Mouse (Mus musculus) activated CD4-positive, CD25-positive, alpha-beta regulatory T cell, adult 4 months (primary cell): ENCODE data around the gene Nr4a1. TPM values are rescaled to one million over a fixed set of nuclear protein-coding genes. Genes with fewer than 3 reads are reported as not detected.

Experiments used
- ATAC-seq: one replicate; pipeline ENCODE4 v1.8.0; 2017
- polyA plus RNA-seq, 2 experiments: library from polyadenylated mRNA; unstranded; fragments of 100-300 nt; shearing (Covaris generic); gene quantifications; one replicate each; pipeline ENCODE4 v1.2.1; 2017

The Nr4a1 gene
- polyA plus RNA-seq, 2 experiments from 2014 or later, result 37.5 to 92.8 TPM

GRCm38 (mm10) chr15:101258420-101258819 lies 4.4 kb downstream of the Nr4a1 start:
- ATAC-seq, result peak; percentile 73

DNA sequence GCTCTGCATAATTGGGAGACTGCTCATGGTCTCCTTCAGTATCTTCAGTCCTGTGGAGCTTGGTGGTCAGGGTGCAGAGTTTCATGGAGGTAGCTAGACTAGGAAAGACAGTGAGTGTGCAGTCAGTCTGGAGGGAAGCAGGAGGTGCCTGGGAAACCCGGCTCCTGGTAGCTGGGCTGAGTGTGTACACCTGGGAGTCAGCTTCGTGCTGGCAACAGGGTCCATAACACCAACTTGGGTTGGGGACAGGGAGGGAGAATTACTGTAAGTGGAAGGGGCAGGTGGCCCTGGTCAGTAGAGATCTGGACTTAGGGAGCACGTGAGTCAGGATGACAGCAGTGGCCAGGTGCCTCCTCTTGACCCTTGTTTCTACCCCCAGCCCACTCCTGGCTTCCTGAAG lies 5.9 kb downstream of the Nr4a1 start:
- ATAC-seq, result no peak

DNA sequence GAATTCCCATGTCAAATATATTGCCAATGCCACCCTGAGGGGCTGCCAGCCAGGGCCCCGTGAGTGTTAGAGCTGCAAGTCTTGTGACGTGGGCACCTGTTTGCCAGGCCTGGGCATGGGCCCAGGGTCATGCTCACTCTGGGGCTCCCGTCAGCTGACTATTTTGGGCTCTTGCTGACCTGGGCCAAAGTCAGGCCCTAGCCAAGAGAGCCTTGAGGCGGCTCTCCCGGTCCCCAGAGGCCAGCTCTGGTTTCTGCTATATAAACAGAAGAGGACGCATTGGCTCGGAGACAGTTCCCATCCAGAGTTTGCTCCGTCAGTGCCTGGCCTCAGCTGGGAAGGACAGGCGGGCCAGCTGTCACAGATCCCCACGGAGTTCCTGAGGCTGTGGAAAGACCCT lies 6.3 kb downstream of the Nr4a1 start:
- no peak for ATAC-seq

DNA sequence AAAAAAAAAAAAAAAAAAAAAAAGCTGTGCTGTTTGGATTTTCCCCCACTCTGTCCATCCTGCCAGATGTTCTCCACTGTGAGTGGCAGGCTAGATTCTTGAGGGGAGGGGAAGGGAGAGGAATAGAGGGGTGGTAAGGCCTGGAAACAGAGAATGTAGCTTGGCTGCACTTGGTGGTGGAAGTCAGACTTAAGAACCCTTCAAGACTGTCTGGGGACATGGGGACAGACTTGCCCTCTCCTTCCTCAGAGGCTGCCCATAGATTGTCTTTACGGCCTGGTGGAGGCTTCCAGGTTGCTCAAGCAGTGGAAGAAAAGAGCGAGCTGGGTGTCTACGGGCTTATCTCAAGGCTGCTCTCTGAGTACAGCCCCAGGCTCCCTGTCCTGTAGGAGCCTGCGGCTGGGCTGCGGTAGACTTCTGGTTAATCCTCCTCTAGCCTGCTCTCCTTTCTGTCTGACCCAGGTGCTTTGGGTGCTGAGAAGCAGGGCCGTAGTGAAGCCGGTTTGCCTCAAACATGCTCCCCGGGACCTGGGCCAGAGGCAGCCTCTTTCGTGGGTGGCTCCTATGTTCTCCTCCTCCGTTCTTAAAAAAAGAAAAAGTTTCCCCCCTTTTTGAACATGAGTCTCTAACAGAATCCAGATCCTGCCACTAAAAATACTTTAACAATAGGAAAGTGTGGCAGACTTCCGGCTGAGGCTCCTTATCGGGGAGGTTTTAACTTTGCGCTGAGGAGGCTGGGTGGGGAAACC lies 7.0 kb downstream of the Nr4a1 start:
- ATAC-seq, result no peak

GRCm38 (mm10) chr15:101262502-101262901 lies 8.4 kb downstream of the Nr4a1 start:
- no peak for ATAC-seq

DNA sequence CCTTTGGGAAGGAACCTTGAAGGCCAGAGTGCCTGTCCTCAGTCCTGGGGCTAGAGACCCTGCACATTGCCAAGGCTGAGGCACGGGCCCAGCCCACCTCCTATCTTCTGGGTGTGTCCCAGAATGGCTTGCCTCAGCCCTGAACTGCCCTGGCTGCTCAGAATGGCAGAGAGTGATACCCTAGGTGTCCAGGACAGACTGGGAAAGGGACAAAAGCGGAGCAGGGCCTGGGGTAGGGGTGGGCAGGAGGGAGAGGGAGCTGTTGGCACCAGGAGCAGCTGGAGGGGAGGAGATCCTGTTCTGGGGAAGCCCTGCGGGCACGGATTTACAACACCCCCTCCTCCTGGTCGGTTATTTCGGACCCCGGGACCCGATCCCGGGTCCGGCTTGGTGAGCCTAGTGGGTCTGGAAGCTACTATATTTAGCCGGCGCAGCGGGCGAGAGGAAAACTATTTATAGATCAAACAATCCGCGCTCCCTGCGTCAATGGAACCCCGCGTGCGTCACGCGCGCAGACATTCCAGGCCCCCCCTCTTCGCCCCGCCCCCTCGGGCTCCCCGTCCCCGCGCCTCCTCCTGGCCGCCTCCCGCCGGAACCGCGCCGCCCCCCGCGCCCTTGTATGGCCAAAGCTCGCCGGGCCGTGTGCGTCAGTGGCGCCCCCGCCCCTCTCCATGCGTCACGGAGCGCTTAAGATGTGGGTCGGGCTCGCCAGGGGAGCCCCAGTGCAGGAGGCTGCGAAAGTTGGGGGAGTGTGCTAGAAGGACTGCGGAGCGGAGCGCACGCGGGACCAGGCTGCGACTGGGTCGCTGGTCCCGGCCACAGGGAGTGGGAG lies 12.3 kb downstream of the Nr4a1 start:
- ATAC-seq, result peak; percentile 81

DNA sequence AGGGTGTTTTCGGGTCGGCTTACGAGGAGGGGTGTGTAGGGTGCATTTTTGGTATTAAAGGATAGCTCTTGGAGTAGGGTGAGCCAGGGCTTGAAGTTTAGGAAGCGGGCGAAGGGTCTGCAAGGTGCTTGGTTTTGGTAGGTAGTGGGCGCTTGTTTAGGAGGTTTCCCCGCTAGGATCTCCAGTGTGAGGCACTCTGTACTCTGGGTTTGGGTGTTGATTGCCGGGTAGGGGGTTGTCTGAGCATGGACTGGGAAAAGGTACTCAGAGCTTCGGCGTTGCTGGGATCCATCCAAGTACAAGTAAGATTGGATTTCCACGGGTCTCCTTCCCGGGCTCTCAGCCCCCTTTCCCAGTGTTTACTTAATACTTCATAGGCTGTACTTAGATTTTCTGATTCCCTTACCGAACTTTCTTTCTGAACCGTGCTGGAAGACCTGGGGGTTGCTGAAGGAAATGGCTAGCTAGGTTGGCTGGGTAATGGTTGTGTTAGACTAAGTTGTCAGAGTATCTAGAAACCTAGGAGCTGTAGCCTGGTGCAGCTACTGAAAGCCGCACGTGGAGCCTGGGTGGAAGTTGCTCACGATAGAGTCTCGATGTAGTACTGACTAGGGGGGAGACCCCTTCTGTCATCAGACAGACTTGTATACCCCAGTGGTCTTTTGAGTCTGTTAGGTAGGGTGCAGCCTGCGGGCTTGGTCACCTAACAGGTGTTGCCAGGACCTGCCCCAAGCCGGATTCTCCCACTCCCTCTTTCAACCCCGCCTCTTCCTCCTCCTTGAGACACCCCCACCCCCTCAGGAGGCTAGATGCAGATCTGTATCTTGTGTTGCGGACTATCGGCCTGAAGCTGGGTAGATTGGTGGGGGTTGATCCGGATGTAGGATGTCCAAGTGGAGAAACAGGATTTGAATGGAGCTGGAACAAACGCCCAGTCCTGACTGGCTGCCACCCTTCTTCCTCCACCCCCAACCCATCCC lies 13.3 kb downstream of the Nr4a1 start:
- peak; percentile 35 for ATAC-seq

DNA sequence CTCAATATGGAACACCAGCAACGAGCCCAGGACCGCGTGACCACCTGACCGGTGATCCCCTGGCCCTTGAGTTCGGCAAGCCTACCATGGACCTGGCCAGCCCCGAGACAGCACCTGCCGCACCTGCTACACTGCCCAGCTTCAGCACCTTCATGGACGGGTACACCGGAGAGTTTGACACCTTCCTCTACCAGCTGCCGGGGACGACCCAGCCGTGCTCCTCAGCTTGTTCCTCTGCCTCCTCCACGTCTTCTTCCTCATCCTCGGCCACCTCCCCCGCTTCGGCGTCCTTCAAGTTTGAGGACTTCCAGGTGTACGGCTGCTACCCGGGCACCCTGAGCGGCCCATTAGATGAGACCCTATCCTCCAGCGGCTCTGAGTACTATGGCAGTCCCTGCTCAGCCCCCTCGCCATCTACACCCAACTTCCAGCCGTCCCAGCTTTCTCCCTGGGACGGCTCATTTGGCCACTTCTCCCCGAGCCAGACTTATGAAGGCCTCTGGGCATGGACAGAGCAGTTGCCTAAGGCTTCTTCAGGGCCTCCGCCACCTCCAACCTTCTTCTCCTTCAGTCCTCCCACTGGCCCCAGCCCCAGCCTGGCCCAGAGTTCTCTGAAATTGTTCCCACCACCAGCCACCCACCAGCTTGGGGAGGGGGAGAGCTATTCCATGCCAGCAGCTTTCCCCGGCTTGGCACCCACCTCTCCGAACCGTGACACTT lies 16.2 kb downstream of the Nr4a1 start:
- ATAC-seq, result no peak

GRCm38 (mm10) chr15:101271107-101271506 lies 17.0 kb downstream of the Nr4a1 start:
- no peak for ATAC-seq

- ATAC-seq, result no peak
Measured at GRCm38 (mm10) chr15:101271513-101271912, 17.4 kb downstream of the Nr4a1 start.

GRCm38 (mm10) chr15:101274380-101274779 lies 20.3 kb downstream of the Nr4a1 start:
- peak; percentile 59 for ATAC-seq

DNA sequence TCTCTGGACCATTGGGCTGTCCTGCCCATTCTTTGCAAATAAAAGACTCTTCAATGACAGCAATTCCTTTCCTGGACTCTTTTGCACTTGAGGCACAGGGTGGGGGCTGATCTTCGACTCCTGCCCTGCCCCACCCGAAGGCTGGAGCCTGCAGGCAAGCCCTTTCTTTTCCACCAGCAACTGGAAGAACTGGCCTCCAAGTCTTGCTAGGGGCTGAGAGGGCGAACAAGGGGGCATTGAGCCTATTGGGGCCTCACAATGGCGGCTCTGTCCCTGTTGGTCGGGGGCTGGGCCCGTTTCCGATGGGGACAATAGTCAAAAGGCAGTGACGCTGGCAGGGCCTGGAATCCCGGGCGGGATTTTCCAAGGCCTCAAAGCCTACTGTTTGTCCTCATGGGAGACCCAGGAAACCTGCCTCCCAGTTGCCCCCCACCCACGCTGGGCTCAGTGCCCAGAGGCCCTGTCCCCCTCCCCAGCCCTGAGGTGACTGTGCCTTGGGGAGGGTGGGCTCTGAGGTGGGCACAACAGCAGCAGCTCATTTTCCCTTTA lies 23.4 kb downstream of the Nr4a1 start:
- no peak for ATAC-seq

GRCm38 (mm10) chr15:101278589-101278988 lies 24.5 kb downstream of the Nr4a1 start:
- ATAC-seq, result no peak

- ATAC-seq, result no peak
Measured at GRCm38 (mm10) chr15:101279430-101279999, 25.4 kb downstream of the Nr4a1 start.

- no peak for ATAC-seq
Measured at GRCm38 (mm10) chr15:101282471-101282870, 28.4 kb downstream of the Nr4a1 start.

- ATAC-seq, result peak; percentile 38
Measured at GRCm38 (mm10) chr15:101283183-101283910, 29.3 kb downstream of the Nr4a1 start.

- ATAC-seq, result peak; percentile 81
Measured at GRCm38 (mm10) chr15:101283911-101284750, 30.1 kb downstream of the Nr4a1 start, which contains the start of gene Atg101. TSS of gene Atg101 (plus strand) at chr15:101284272.

GRCm38 (mm10) chr15:101286129-101286770 lies 32.2 kb downstream of the Nr4a1 start:
- no peak for ATAC-seq

- ATAC-seq, result no peak
Measured at GRCm38 (mm10) chr15:101287361-101287760, 33.3 kb downstream of the Nr4a1 start.
